Mouse (Mus musculus) heart, adult 2 months (tissue): ENCODE measurements around the gene Dchs1.
"Not testable (repeated sequence)": the region's sequence is repeated elsewhere in the genome, so short reads cannot be mapped to it uniquely, and the experiment has no call there.

Source experiments
- EP300 ChIP-seq: fragments of 200-500 bp; IDR thresholded peaks from 2 replicates; pipeline ENCODE4 v1.6.1; 2011; ENCODE audit warnings: low read depth, low read length, control low read depth; ENCODE audit not compliant: insufficient read depth
- POLR2A ChIP-seq: fragments of 200-500 bp; IDR thresholded peaks from 2 replicates; pipeline ENCODE4 v1.6.1; 2011; ENCODE audit warnings: mild to moderate bottlenecking, low read depth, low read length, control low read depth; ENCODE audit not compliant: insufficient read depth

GRCm38 (mm10) chr7:105742539-105743215, 44.8 kb downstream of the Dchs1 start:
- not testable (repeated sequence) for TF ChIP-seq EP300, POLR2A
